Mouse (Mus musculus) midbrain, postnatal 0 days (tissue): ENCODE results near the gene Wipi1. TPM values are rescaled to one million over a fixed set of nuclear protein-coding genes. Genes with fewer than 3 reads are reported as not detected.

Experiments used
- ATAC-seq: fragments of 200-750 bp; cut with Nextera tagmentation; 2 replicates; pipeline ENCODE4 v1.8.0; 2017; ENCODE audit warnings: moderate number of reproducible peaks, mild to moderate bottlenecking, moderate TSS enrichment, moderate library complexity; ENCODE audit not compliant: low FRiP score
- DNase-seq: peaks from one replicate; pipeline ENCODE4 v3.0.0-alpha.2; 2015; ENCODE audit warnings: low spot score
- H3K27ac ChIP-seq: fragments of 300-500 bp; sonication (generic); 2 replicates; pipeline ENCODE4 v1.5.1; 2014; ENCODE audit warnings: low read depth, mild to moderate bottlenecking, low read length, mixed read lengths
- H3K27me3 ChIP-seq: fragments of 300-500 bp; sonication (generic); 2 replicates; pipeline ENCODE4 v1.6.1; 2014; ENCODE audit warnings: low read length, control low read depth, mixed read lengths; ENCODE audit not compliant: insufficient read depth
- H3K36me3 ChIP-seq: fragments of 300-500 bp; sonication (generic); 2 replicates; pipeline ENCODE4 v1.6.1; 2014; ENCODE audit warnings: low read length, control low read depth, mixed read lengths; ENCODE audit not compliant: insufficient read depth
- H3K4me1 ChIP-seq: fragments of 300-500 bp; sonication (generic); 2 replicates; pipeline ENCODE4 v1.6.1; 2014; ENCODE audit warnings: mild to moderate bottlenecking, control low read depth, antibody characterized with exemption, low read length, mixed read lengths; ENCODE audit not compliant: insufficient read depth
- H3K4me2 ChIP-seq: fragments of 300-500 bp; sonication (generic); 2 replicates; pipeline ENCODE4 v1.6.1; 2014; ENCODE audit warnings: low read depth, mild to moderate bottlenecking, low read length, mixed read lengths; ENCODE audit not compliant: poor library complexity, severe bottlenecking
- H3K4me3 ChIP-seq: fragments of 300-500 bp; sonication (generic); 2 replicates; pipeline ENCODE4 v1.5.1; 2014; ENCODE audit warnings: low read depth, mild to moderate bottlenecking, low read length, moderate library complexity
- H3K9ac ChIP-seq: fragments of 300-500 bp; sonication (generic); replicated peaks from 2 replicates; pipeline ENCODE4 v1.6.1; 2014; ENCODE audit warnings: mild to moderate bottlenecking, low read length, moderate library complexity, mixed read lengths; ENCODE audit not compliant: poor library complexity, severe bottlenecking
- H3K9me3 ChIP-seq: fragments of 300-500 bp; sonication (generic); 2 replicates; pipeline ENCODE4 v1.6.1; 2016; ENCODE audit warnings: low read length, control low read depth
- CTCF ChIP-seq: IDR thresholded peaks from 2 replicates; pipeline ENCODE4 v1.5.1; 2016; ENCODE audit warnings: antibody characterized with exemption, mild to moderate bottlenecking
- WGBS: fragments of 180-500 bp; shearing (Covaris S2); extraction: QIAGEN DNeasy Blood & Tissue Kit; methylation state at CpG from one replicate; pipeline ENCODE4 v1.1.7; 2014; 5-methylcytosine and 5-hydroxymethylcytosine counted together
- polyA plus RNA-seq: library from polyadenylated mRNA; unstranded; fragments of >200 nt; fragmentation: Nextera tagmentation; extraction: Ambion mirVana; gene quantifications from 2 replicates; pipeline ENCODE4 v1.2.1, GENCODE M21; 2015
- total RNA-seq: library from RNA; depleted of rRNA; stranded (reverse); fragments of >200 nt; gene quantifications from 2 replicates; pipeline ENCODE4 v1.2.3, GENCODE M21; 2014; rRNA removed

Wipi1 gene
- total and polyA plus RNA-seq, 2 experiments from 2014 or later = 12.7 to 18.3 TPM

- 45% methylated on average over 6 of the region's 6 CpGs for WGBS
- no peak overlapping the region for H3K4me3 ChIP-seq
- no peaks in the 10 kb centered on the region for H3K9me3 ChIP-seq
- peak; percentile 35 for DNase-seq
- no peaks in the 10 kb centered on the region for H3K4me1 ChIP-seq
- H3K27me3 ChIP-seq = no peaks in the 10 kb centered on the region
- ATAC-seq = no peak
- H3K9ac ChIP-seq = no peak overlapping the region
- no peak overlapping the region for H3K4me2 ChIP-seq
- no peak for TF ChIP-seq CTCF
- no peak overlapping the region for H3K27ac ChIP-seq
- no peaks in the 10 kb centered on the region for H3K36me3 ChIP-seq
Measured at GRCm38 (mm10) chr11:109539290-109539689, 72.5 kb downstream of the Wipi1 start.

- no peak for DNase-seq
- H3K4me1 ChIP-seq = no peaks in the 10 kb centered on the region
- H3K27me3 ChIP-seq = no peaks in the 10 kb centered on the region
- 89% methylated on average over 5 of the region's 5 CpGs for WGBS
- H3K9me3 ChIP-seq = no peaks in the 10 kb centered on the region
- no peak overlapping the region for H3K9ac ChIP-seq
- no peak for TF ChIP-seq CTCF
- no peak for ATAC-seq
- H3K4me2 ChIP-seq = no peak overlapping the region
- H3K36me3 ChIP-seq = no peaks in the 10 kb centered on the region
- H3K27ac ChIP-seq = no peak overlapping the region
- H3K4me3 ChIP-seq = no peak overlapping the region
Measured at GRCm38 (mm10) chr11:109536939-109537338, 74.8 kb downstream of the Wipi1 start.

- WGBS = 85% methylated on average over 6 of the region's 6 CpGs
- Histone ChIP-seq H3K36me3 (no peaks in the 10 kb centered on the region), H3K4me1 (no peaks in the 10 kb centered on the region), H3K9ac (no peak overlapping the region), H3K9me3 (no peaks in the 10 kb centered on the region), H3K4me3 (no peak overlapping the region), H3K27me3 (no peaks in the 10 kb centered on the region), H3K27ac (no peak overlapping the region), H3K4me2 (no peak overlapping the region)
- DNase-seq = no peak
- TF ChIP-seq CTCF = no peak
- no peak for ATAC-seq
Measured at GRCm38 (mm10) chr11:109535966-109536365, 75.8 kb downstream of the Wipi1 start.

GRCm38 (mm10) chr11:109530030-109530429, 81.7 kb downstream of the Wipi1 start:
- no peak overlapping the region for H3K9ac ChIP-seq
- H3K4me2 ChIP-seq = no peak overlapping the region
- DNase-seq = peak; percentile 70
- no peak overlapping the region for H3K27ac ChIP-seq
- no peaks in the 10 kb centered on the region for H3K9me3 ChIP-seq
- H3K27me3 ChIP-seq = no peaks in the 10 kb centered on the region
- H3K4me3 ChIP-seq = no peak overlapping the region
- no peaks in the 10 kb centered on the region for H3K4me1 ChIP-seq
- ATAC-seq = no peak
- no peaks in the 10 kb centered on the region for H3K36me3 ChIP-seq
- TF ChIP-seq CTCF = no peak
- WGBS = 75% methylated on average over 4 of the region's 4 CpGs

GRCm38 (mm10) chr11:109525571-109525970, 86.2 kb downstream of the Wipi1 start:
- no peak for ATAC-seq
- no peak overlapping the region for H3K4me2 ChIP-seq
- no peak for TF ChIP-seq CTCF
- no peak for DNase-seq
- no peaks in the 10 kb centered on the region for H3K27me3 ChIP-seq
- WGBS = 92% methylated on average over 4 of the region's 4 CpGs
- H3K9me3 ChIP-seq = no peaks in the 10 kb centered on the region
- H3K4me1 ChIP-seq = peaks cover 3% of the 10 kb centered on the region; the same call in 1 of the 2 replicates
- H3K4me3 ChIP-seq = no peak overlapping the region
- no peak overlapping the region for H3K27ac ChIP-seq
- no peak overlapping the region for H3K9ac ChIP-seq
- H3K36me3 ChIP-seq = no peaks in the 10 kb centered on the region

- no peak for TF ChIP-seq CTCF
- Histone ChIP-seq H3K36me3 (no peaks in the 10 kb centered on the region), H3K9me3 (no peaks in the 10 kb centered on the region), H3K4me1 (peaks cover 3% of the 10 kb centered on the region; the same call in 1 of the 2 replicates), H3K27me3 (no peaks in the 10 kb centered on the region), H3K9ac (no peak overlapping the region), H3K4me3 (no peak overlapping the region), H3K4me2 (no peak overlapping the region), H3K27ac (no peak overlapping the region)
- WGBS = 73% methylated on average over 5 of the region's 5 CpGs
- ATAC-seq = no peak
- DNase-seq = no peak
Measured at GRCm38 (mm10) chr11:109524869-109525268, 86.9 kb downstream of the Wipi1 start.

Other genes starting within 250 kb of the Wipi1 start
- gene Gna13, start 249.1 kb downstream of the Wipi1 start, total RNA-seq = 50.3 and 61.0 TPM in 2 replicates
- 31.1 and 35.3 TPM in 2 replicates for gene Gna13, start 249.1 kb downstream of the Wipi1 start, polyA plus RNA-seq
- not detected in 2 replicates for gene 9930022D16Rik, start 198.1 kb downstream of the Wipi1 start, total RNA-seq
- gene 9930022D16Rik, start 198.1 kb downstream of the Wipi1 start, polyA plus RNA-seq = not detected in 2 replicates
- gene Amz2, start 186.0 kb downstream of the Wipi1 start, total RNA-seq = 156 and 182 TPM in 2 replicates
- 39.6 and 40.1 TPM in 2 replicates for gene Amz2, start 186.0 kb downstream of the Wipi1 start, polyA plus RNA-seq
- 6.6 and 6.9 TPM in 2 replicates for gene Arsg, start 138.6 kb downstream of the Wipi1 start, total RNA-seq
- 5.1 and 6.0 TPM in 2 replicates for gene Arsg, start 138.6 kb downstream of the Wipi1 start, polyA plus RNA-seq
- gene Slc16a6, start 138.4 kb downstream of the Wipi1 start, total RNA-seq = 11.5 and 22.1 TPM in 2 replicates
- 4.8 and 6.3 TPM in 2 replicates for gene Slc16a6, start 138.4 kb downstream of the Wipi1 start, polyA plus RNA-seq
- 231 and 289 TPM in 2 replicates for gene Prkar1a, start 37.4 kb upstream of the Wipi1 start, total RNA-seq
- 467 and 473 TPM in 2 replicates for gene Prkar1a, start 37.4 kb upstream of the Wipi1 start, polyA plus RNA-seq
- 8.9 and 10.4 TPM in 2 replicates for gene Fam20a, start 110.3 kb upstream of the Wipi1 start, total RNA-seq
- gene Fam20a, start 110.3 kb upstream of the Wipi1 start, polyA plus RNA-seq = 5.9 and 6.1 TPM in 2 replicates
- gene 1700012B07Rik, start 216.1 kb upstream of the Wipi1 start, total RNA-seq = not detected in 2 replicates
- gene 1700012B07Rik, start 216.1 kb upstream of the Wipi1 start, polyA plus RNA-seq = not detected in 2 replicates